Mouse (Mus musculus) retina, adult 2 months (tissue): Measurements from ENCODE around the gene Sh3gl1.

Experiments used
- DNase-seq: peaks from one replicate; pipeline ENCODE4 v3.0.0-alpha.2; 2012; ENCODE audit warnings: low read depth, low spot score

Gene Sh3gl1

DNA sequence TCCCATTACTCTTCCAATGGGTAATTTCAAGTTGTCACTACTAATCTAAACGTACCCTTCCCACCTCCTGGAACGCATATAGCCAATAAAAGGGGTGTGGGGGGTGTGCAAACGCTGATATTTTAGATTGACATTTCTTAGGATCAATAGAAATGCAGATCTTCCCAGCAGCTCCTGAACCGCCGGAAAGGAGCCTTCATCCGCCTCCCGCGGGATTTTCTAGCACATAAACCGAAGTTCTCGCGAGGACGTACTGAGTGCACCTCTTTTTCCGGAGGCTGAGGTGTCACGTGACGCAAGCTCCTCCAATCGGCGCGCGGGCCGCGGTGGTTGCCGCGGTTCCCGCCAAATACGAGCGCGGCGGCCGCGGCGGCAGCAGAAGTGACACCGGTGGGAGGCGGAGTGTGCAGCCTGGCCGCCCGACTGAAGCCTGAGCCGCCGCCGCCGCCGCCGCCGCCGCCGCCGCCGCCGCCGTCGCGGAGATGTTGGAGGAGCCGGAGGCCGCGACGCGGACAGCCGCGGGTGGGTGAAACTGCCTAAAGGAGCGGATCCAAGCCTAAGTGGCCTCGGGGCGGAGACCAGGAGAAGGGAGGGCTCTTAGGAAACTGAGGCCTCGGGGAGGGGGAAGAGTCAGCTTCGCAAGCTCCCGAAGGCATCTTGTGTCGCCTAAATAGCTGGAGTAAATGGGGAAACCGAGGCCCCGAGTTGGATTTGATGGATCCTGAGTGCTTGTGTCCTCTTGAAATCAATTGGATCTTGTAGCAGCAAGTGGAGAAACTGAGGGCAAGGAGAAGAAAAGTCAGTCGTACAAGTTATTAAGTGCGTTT is 3.8 kb upstream of the Sh3gl1 start, which contains the start of gene Chaf1a:
Chaf1a (plus strand) TSS at position 410 of the 827 bp plus-strand sequence.
- DNase-seq = peak; percentile 89

GRCm38 (mm10) chr17:56039345-56039744 is 2.9 kb upstream of the Sh3gl1 start:
- no peak for DNase-seq

DNA sequence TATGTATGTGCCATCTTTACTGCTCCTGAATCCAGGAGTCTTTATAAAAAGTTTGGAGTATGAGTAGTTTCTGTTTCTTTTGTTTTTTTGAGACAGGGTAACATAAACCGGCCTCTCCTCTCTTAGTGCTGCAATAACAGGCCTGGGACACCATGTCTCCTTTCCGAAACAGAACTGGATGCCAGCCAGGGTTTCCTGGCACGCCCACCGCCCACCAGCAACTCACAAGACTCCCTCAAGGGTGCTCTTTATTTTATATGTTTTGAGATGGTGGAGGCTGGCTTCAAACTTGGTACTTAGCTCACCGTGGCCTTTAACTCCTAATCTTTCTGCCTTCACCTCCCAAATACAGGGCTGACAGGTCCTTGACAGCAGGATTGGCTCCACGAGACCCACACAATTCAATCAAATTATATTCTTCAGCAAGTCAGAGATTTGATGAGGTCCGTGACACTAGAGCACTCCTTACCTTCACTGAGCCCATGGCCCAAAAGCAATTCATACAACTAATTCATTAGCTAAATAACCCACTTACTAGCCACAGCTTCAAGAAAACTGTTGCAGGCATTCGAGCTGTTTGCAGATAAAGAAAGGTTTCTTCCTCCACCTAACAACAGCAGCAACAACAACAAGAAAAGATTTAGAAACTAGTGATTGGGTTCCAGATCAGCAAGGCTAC is 2.3 kb upstream of the Sh3gl1 start:
- no peak for DNase-seq

GRCm38 (mm10) chr17:56036901-56037287 is 459 bp upstream of the Sh3gl1 start:
- no peak for DNase-seq

DNA sequence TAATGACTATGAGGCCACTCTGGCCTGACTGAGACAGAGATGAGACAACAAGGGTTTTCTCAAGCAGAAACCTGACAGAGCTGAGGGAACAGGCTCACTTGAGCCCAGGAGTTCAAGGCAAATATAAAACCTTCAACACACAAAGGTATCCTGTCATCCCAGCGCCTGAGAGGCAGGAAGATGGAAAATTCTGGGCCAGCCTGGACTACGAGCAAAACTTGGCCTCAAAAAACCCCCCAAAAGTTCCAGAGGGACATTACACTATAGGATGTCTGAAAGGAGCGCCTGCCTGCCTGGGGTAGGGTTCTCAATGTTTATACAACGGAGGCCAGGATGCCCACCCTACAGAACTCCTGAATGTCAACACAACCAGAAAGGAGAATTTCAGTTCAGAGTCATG is 1.2 kb downstream of the Sh3gl1 start:
- no peak for DNase-seq

GRCm38 (mm10) chr17:56034726-56035100 is 1.7 kb downstream of the Sh3gl1 start:
- no peak for DNase-seq

GRCm38 (mm10) chr17:56034040-56034725 is 2.3 kb downstream of the Sh3gl1 start:
- DNase-seq = no peak

DNA sequence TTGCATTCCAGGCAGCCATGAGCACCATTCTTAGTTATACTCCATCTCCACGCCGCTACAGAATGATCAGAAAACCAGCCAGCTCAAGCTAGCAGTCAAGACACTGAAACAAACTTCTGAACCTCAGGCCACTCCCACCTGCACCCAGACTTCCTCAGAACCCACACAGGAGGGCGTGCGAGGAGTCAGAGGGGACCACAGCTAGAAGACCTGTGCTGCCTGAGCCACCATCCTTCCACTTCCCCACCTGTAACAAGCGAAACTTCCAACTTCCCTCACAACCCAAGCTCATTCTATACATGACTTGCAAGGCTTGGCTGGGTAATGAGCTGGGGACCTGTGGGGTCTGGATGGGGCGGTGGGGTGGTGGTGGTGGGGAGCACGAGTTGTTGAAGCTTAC is 3.6 kb downstream of the Sh3gl1 start:
- no peak for DNase-seq

DNA sequence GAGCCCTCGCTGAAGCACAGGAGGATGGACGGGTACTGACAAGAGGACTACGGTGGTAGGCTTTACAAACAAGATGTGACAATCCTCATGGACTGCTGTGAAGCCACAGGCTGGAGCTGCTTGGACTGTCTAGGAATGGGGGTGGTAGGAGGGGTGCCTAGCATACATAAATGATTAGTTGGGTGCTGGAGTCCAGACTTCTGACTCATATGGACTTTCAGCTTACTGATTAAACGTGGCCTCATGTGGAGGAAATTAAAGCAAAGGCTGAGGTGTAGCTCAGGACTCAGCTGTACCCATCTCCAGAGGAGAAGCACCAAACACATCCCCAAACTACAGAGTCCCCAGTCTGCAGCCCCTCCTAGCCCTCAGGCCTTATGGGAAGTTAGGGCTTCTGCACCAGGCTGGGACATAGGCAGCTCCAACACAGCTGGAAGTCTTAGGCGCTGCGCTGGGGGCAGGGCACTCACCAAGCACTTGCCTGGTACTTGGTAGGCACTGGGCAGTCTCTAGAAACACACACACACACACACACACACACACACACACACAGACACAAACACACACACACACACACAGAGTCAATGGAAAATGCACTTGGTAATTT is 4.2 kb downstream of the Sh3gl1 start:
- no peak for DNase-seq

GRCm38 (mm10) chr17:56031431-56031830 is 5.0 kb downstream of the Sh3gl1 start:
- no peak for DNase-seq

DNA sequence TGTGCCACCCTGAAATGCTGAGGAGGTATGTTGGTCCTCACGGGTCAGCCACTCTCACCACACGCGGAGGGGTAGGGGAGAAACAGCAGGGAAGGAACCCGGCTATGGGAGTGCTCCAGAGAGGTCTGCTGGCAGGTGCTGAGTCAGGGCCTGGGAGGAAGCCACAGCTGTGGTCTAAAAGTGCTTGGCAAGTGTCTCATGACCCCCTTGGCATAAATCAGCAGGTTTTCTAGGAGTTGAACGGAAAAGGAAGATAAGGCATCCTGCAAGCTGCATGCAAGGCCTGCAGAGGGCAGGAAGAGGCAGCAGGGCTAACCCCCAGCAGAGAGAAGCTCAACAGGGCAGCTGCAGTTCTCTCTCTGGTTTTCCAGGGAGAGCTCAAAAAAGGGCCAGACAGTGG is 5.5 kb downstream of the Sh3gl1 start:
- DNase-seq = no peak

DNA sequence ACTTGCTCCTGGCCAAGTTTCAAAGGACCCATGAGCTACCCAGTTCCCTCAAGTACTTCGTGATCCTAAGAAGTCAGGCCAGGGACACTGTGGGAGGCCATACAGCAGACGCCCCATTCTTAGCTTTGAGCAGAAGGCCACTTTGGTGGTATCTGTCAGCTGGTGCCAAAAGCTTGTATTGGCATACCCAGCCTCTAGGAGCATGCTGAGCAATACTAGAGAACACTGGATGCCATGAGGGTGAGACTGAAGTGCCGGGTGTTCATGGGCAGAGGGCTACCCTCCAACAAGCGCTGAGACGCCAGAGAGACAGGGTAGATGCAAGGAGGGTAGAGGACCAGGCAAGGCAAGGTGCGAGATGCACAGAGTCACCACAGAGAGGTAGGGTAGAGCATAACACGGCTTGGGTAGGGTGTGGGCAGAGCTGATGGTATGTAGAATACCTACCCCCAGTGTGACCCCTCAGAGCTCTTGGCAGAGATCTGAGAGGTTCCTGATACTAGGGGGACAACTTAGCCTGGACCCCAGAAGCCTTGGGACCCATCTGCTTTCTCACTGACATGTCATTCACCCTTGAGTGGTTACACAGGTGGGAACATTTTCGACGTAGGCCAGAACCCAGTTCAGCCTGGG is 6.1 kb downstream of the Sh3gl1 start:
- DNase-seq = no peak

GRCm38 (mm10) chr17:56027801-56028441 is 8.5 kb downstream of the Sh3gl1 start:
- DNase-seq = no peak

GRCm38 (mm10) chr17:56026881-56027280 is 9.6 kb downstream of the Sh3gl1 start:
- no peak for DNase-seq

- DNase-seq = no peak
These were observed 10.1 kb downstream of the Sh3gl1 start for GRCm38 (mm10) chr17:56026303-56026702.

DNA sequence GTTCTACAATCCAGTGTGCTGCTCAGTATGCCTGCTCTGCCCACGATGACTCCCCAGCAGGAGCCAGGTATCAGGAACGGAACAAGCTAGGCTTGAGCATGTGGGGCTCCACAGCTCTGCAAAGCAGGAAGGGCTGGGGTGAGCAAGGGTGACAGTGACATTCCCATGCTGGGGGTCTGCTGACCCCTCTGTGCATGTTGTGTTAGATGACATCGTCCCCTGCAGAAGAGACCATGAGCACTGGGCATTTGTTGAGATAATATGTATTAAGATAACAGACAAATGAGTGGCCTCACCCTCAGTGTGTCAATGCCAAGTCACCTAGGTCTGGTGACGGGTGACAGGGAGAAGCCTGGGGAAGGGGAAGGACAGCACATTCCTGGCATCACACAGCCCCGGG is 11.5 kb downstream of the Sh3gl1 start:
- no peak for DNase-seq

DNA sequence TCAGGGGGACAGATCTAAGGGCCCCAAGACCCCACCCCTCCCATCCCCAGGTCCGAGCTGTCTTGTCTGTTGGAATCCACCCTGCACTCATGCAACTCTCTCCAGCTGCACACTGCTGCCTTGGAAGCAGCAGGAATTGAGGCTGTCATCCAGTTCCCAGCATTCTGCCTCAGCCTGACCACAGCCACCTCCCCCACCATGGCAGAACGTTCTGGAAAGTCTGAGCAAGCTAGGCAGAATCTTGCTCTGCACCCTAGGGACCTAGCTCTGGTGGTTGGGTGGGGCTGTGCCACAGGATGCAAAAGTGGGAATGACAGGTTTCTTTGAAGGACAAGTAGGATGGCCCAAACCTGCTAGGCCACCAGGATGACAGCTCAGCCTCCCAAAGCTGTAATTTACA is 12.0 kb downstream of the Sh3gl1 start:
- DNase-seq = no peak

DNA sequence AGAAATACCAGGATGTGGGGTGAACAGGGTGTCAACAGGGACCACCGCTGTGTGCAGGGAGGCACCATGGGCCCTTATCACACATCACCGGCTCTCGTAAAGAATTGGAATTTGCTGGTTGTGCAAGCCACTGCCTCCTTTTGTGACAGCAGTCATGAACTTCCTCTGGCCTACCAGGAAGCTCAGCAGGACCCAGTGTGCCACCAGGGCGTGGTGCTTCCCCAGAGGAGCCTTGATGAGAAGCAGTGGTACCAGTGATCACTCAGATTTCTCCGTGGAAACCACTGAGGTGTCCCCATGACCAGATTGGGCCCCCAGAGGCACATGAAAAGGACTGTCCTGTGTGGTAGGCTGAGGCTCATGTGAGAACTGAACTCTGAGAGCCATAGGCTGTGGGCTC is 13.0 kb downstream of the Sh3gl1 start:
- DNase-seq = no peak

GRCm38 (mm10) chr17:56022989-56023290 is 13.5 kb downstream of the Sh3gl1 start:
- DNase-seq = no peak

- no peak for DNase-seq
These were observed 14.1 kb downstream of the Sh3gl1 start for GRCm38 (mm10) chr17:56022131-56022988.
